Mouse (Mus musculus) liver, postnatal 0 days (tissue): ENCODE measurements around the gene Entpd8.

Source experiments
- CTCF ChIP-seq: sonication (generic); IDR thresholded peaks from 2 replicates; pipeline ENCODE4 v1.5.1; 2016; ENCODE audit warnings: antibody characterized with exemption, low read depth
- EP300 ChIP-seq: IDR thresholded peaks from 2 replicates; pipeline ENCODE4 v1.6.1; 2016; ENCODE audit warnings: antibody characterized with exemption, low read depth, mild to moderate bottlenecking

DNA sequence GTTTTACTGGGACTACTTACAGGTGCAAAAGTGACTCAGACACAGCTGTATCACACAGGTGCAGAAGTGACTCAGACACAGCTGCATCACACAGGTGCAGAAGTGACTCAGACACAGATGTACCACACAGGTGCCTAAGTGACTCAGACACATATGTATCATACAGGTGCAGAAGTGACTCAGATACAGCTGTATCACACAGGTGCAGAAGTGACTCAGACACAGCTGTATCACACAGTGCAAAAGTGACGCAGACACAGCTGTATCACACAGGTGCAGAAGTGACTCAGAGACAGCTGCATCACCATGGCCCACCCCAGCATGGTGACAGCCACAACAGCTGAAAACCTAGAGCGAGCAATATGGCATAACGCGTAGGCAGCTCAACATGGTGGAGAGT lies 45.1 kb upstream of the Entpd8 start:
- TF ChIP-seq CTCF (no peak), EP300 (no peak)
